Mouse (Mus musculus) hindbrain, embryonic 13.5 days (tissue): ENCODE measurements around the gene Arfip1. TPM values are rescaled to one million over a fixed set of nuclear protein-coding genes. Genes with fewer than 3 reads are reported as not detected.

ENCODE experiments used
- ATAC-seq: fragments of 200-750 bp; cut with Nextera tagmentation; 2 replicates; pipeline ENCODE4 v1.8.0; 2017; ENCODE audit warnings: moderate TSS enrichment; ENCODE audit not compliant: low FRiP score
- H3K27ac ChIP-seq: fragments of 300-500 bp; sonication (generic); 2 replicates; pipeline ENCODE4 v1.5.1; 2015; ENCODE audit warnings: inconsistent platforms, mild to moderate bottlenecking, moderate library complexity
- H3K27me3 ChIP-seq: fragments of 300-500 bp; sonication (generic); 2 replicates; pipeline ENCODE4 v1.6.1; 2015; ENCODE audit warnings: mild to moderate bottlenecking, inconsistent platforms
- H3K36me3 ChIP-seq: fragments of 300-500 bp; sonication (generic); 2 replicates; pipeline ENCODE4 v1.6.1; 2015; ENCODE audit warnings: mild to moderate bottlenecking, inconsistent platforms
- H3K4me1 ChIP-seq: fragments of 300-500 bp; sonication (generic); replicated peaks from 2 replicates; pipeline ENCODE4 v1.6.1; 2015; ENCODE audit warnings: inconsistent platforms
- H3K4me2 ChIP-seq: fragments of 300-500 bp; sonication (generic); 2 replicates; pipeline ENCODE4 v1.6.1; 2015; ENCODE audit warnings: inconsistent platforms, mild to moderate bottlenecking, moderate library complexity
- H3K4me3 ChIP-seq: fragments of 300-500 bp; sonication (generic); 2 replicates; pipeline ENCODE4 v1.5.1; 2015; ENCODE audit warnings: mild to moderate bottlenecking, inconsistent platforms
- H3K9ac ChIP-seq: fragments of 300-500 bp; sonication (generic); 2 replicates; pipeline ENCODE4 v1.6.1; 2015; ENCODE audit warnings: mild to moderate bottlenecking, inconsistent platforms
- H3K9me3 ChIP-seq: fragments of 300-500 bp; sonication (generic); 2 replicates; pipeline ENCODE4 v1.6.1; 2016; ENCODE audit warnings: inconsistent platforms
- WGBS: fragments of 180-500 bp; shearing (Covaris S2); methylation state at CpG from one replicate; pipeline ENCODE4 v1.1.7; 2015; 5-methylcytosine and 5-hydroxymethylcytosine counted together
- polyA plus RNA-seq: library from polyadenylated mRNA; unstranded; fragments of >200 nt; fragmentation: Nextera tagmentation; extraction: Ambion mirVana; gene quantifications from 2 replicates; pipeline ENCODE4 v1.2.1, GENCODE M21; 2015

Gene Arfip1
- polyA plus RNA-seq, 1 experiment from 2014 or later = 27.5 TPM

GRCm38 (mm10) chr3:84481104-84481503, 101.3 kb downstream of the Arfip1 start:
- Histone ChIP-seq H3K27me3 (peaks cover 42% of the 10 kb centered on the region), H3K4me2 (peak overlapping the region; percentile 98), H3K36me3 (no peaks in the 10 kb centered on the region), H3K9ac (no peak overlapping the region), H3K27ac (no peak overlapping the region), H3K9me3 (no peaks in the 10 kb centered on the region), H3K4me1 (peaks cover 30% of the 10 kb centered on the region), H3K4me3 (peak overlapping the region; percentile 71)
- ATAC-seq = no peak
- WGBS = 4% methylated on average over 11 of the region's 11 CpGs

GRCm38 (mm10) chr3:84480006-84480897, 102.2 kb downstream of the Arfip1 start, which contains the start of gene Fhdc1:
Gene Fhdc1 (minus strand): TSS chr3:84480429.
- Histone ChIP-seq H3K9me3 (no peaks in the 10 kb centered on the region), H3K4me1 (peaks cover 30% of the 10 kb centered on the region), H3K4me3 (peak within 1 kb of the TSS; percentile 71), H3K9ac (peak within 1 kb of the TSS; percentile 84), H3K4me2 (peak within 1 kb of the TSS; percentile 98), H3K27me3 (peaks cover 43% of the 10 kb centered on the region), H3K27ac (peak within 1 kb of the TSS; percentile 75), H3K36me3 (no peaks in the 10 kb centered on the region)
- 0% methylated on average over 78 of the region's 82 CpGs for WGBS
- peak; percentile 65 for ATAC-seq

GRCm38 (mm10) chr3:84479293-84480005, 103.0 kb downstream of the Arfip1 start:
- peak overlapping the region; percentile 98 for H3K4me2 ChIP-seq
- H3K36me3 ChIP-seq = no peaks in the 10 kb centered on the region
- peak overlapping the region; percentile 71 for H3K4me3 ChIP-seq
- H3K4me1 ChIP-seq = peaks cover 30% of the 10 kb centered on the region
- peak overlapping the region; percentile 84 for H3K9ac ChIP-seq
- no peaks in the 10 kb centered on the region for H3K9me3 ChIP-seq
- ATAC-seq = peak; percentile 57
- no peak overlapping the region for H3K27ac ChIP-seq
- peaks cover 48% of the 10 kb centered on the region for H3K27me3 ChIP-seq
- under 1% methylated on average over 58 of the region's 61 CpGs for WGBS

- Histone ChIP-seq H3K9me3 (no peaks in the 10 kb centered on the region), H3K4me1 (peaks cover 30% of the 10 kb centered on the region), H3K4me3 (peak overlapping the region; percentile 71), H3K27me3 (peaks cover 50% of the 10 kb centered on the region), H3K36me3 (peaks cover 2% of the 10 kb centered on the region; the same call in 1 of the 2 replicates), H3K9ac (peak overlapping the region; percentile 84), H3K27ac (no peak overlapping the region), H3K4me2 (peak overlapping the region; percentile 98)
- ATAC-seq = no peak
- WGBS = 7% methylated on average over 12 of the region's 12 CpGs
Observed at GRCm38 (mm10) chr3:84478896-84479292, 103.5 kb downstream of the Arfip1 start.

GRCm38 (mm10) chr3:84478195-84478594, 104.2 kb downstream of the Arfip1 start:
- Histone ChIP-seq H3K36me3 (peaks cover 6% of the 10 kb centered on the region; the same call in 1 of the 2 replicates), H3K4me1 (peaks cover 34% of the 10 kb centered on the region), H3K27me3 (peaks cover 50% of the 10 kb centered on the region), H3K27ac (no peak overlapping the region), H3K9ac (0 out of 2 replicates have a peak overlapping the region, but pooled peaks have one; percentile 84), H3K9me3 (no peaks in the 10 kb centered on the region), H3K4me3 (peak overlapping the region; percentile 71), H3K4me2 (peak overlapping the region; percentile 98)
- no peak for ATAC-seq
- 2% methylated on average over 7 of the region's 7 CpGs for WGBS

- peaks cover 34% of the 10 kb centered on the region for H3K4me1 ChIP-seq
- H3K4me3 ChIP-seq = no peak overlapping the region
- peaks cover 45% of the 10 kb centered on the region for H3K27me3 ChIP-seq
- no peak overlapping the region for H3K9ac ChIP-seq
- no peak for ATAC-seq
- H3K9me3 ChIP-seq = no peaks in the 10 kb centered on the region
- H3K36me3 ChIP-seq = peaks cover 6% of the 10 kb centered on the region; the same call in 1 of the 2 replicates
- no peak overlapping the region for H3K27ac ChIP-seq
- 87% methylated on average over 1 of the region's 1 CpGs for WGBS
- H3K4me2 ChIP-seq = peak overlapping the region; percentile 98; the same call in 1 of the 2 replicates
Observed at GRCm38 (mm10) chr3:84477498-84477897, 104.9 kb downstream of the Arfip1 start.

GRCm38 (mm10) chr3:84474981-84475775, 107.2 kb downstream of the Arfip1 start:
- Histone ChIP-seq H3K4me1 (peaks cover 28% of the 10 kb centered on the region), H3K27ac (no peak overlapping the region), H3K9me3 (no peaks in the 10 kb centered on the region), H3K4me2 (no peak overlapping the region), H3K4me3 (no peak overlapping the region), H3K27me3 (peaks cover 32% of the 10 kb centered on the region), H3K9ac (no peak overlapping the region), H3K36me3 (peaks cover 6% of the 10 kb centered on the region; the same call in 1 of the 2 replicates)
- WGBS = 91% methylated on average over 12 of the region's 12 CpGs
- no peak for ATAC-seq

- Histone ChIP-seq H3K4me2 (no peak overlapping the region), H3K27ac (no peak overlapping the region), H3K27me3 (peaks cover 32% of the 10 kb centered on the region), H3K9ac (no peak overlapping the region), H3K4me3 (no peak overlapping the region), H3K36me3 (peaks cover 6% of the 10 kb centered on the region; the same call in 1 of the 2 replicates), H3K9me3 (no peaks in the 10 kb centered on the region), H3K4me1 (peaks cover 22% of the 10 kb centered on the region)
- ATAC-seq = no peak
- WGBS = 83% methylated on average over 6 of the region's 6 CpGs
Observed at GRCm38 (mm10) chr3:84474398-84474797, 108.0 kb downstream of the Arfip1 start.

- no peak for ATAC-seq
- 76% methylated on average over 5 of the region's 5 CpGs for WGBS
- Histone ChIP-seq H3K27ac (no peak overlapping the region), H3K9ac (no peak overlapping the region), H3K36me3 (peaks cover 6% of the 10 kb centered on the region; the same call in 1 of the 2 replicates), H3K4me1 (peaks cover 7% of the 10 kb centered on the region), H3K4me3 (no peak overlapping the region), H3K27me3 (peaks cover 21% of the 10 kb centered on the region), H3K4me2 (no peak overlapping the region), H3K9me3 (no peaks in the 10 kb centered on the region)
Observed at GRCm38 (mm10) chr3:84472955-84473354, 109.5 kb downstream of the Arfip1 start.

- ATAC-seq = no peak
- H3K4me1 ChIP-seq = peaks cover 7% of the 10 kb centered on the region
- peaks cover 16% of the 10 kb centered on the region for H3K27me3 ChIP-seq
- H3K36me3 ChIP-seq = peaks cover 6% of the 10 kb centered on the region; the same call in 1 of the 2 replicates
- H3K9me3 ChIP-seq = no peaks in the 10 kb centered on the region
- H3K27ac ChIP-seq = no peak overlapping the region
- no peak overlapping the region for H3K4me2 ChIP-seq
- H3K4me3 ChIP-seq = no peak overlapping the region
- no peak overlapping the region for H3K9ac ChIP-seq
- 65% methylated on average over 3 of the region's 3 CpGs for WGBS
Observed at GRCm38 (mm10) chr3:84472527-84472926, 109.9 kb downstream of the Arfip1 start.

- ATAC-seq = no peak
- Histone ChIP-seq H3K27ac (no peak overlapping the region), H3K4me3 (no peak overlapping the region), H3K4me2 (no peak overlapping the region), H3K4me1 (peaks cover 7% of the 10 kb centered on the region), H3K9me3 (no peaks in the 10 kb centered on the region), H3K27me3 (peaks cover 8% of the 10 kb centered on the region; the same call in 1 of the 2 replicates), H3K36me3 (peaks cover 6% of the 10 kb centered on the region; the same call in 1 of the 2 replicates), H3K9ac (no peak overlapping the region)
- WGBS = 88% methylated on average over 4 of the region's 4 CpGs
Observed at GRCm38 (mm10) chr3:84471146-84471545, 111.3 kb downstream of the Arfip1 start.
